Mouse (Mus musculus) frontal cortex, postnatal 14 days (tissue): ENCODE data around the gene Tmem41b.
"Not testable (repeated sequence)": the region's sequence is repeated elsewhere in the genome, so short reads cannot be mapped to it uniquely, and the experiment has no call there.

Experiments used
- DNase-seq, 2 experiments: peaks; one replicate each; pipeline ENCODE4 v3.0.0; 2022; ENCODE audit warnings: low spot score in 2 of 2

Tmem41b gene

GRCm38 (mm10) chr7:109977131-109977530, 9.6 kb downstream of the Tmem41b start:
- not testable (repeated sequence) for DNase-seq

- no peak for DNase-seq
These were observed 10.6 kb downstream of the Tmem41b start for GRCm38 (mm10) chr7:109975966-109976715.

GRCm38 (mm10) chr7:109969542-109969941, 17.2 kb downstream of the Tmem41b start:
- no peak for DNase-seq

GRCm38 (mm10) chr7:109968924-109969450, 17.7 kb downstream of the Tmem41b start:
- no peak for DNase-seq

GRCm38 (mm10) chr7:109967805-109968579, 18.7 kb downstream of the Tmem41b start:
- peak; percentile 29 to 45 for DNase-seq

- DNase-seq: no peak
These were observed 21.1 kb downstream of the Tmem41b start for GRCm38 (mm10) chr7:109965658-109966057.

- no peak for DNase-seq
These were observed 23.0 kb downstream of the Tmem41b start for GRCm38 (mm10) chr7:109963707-109964106.

- no peak for DNase-seq
These were observed 24.1 kb downstream of the Tmem41b start for GRCm38 (mm10) chr7:109962596-109962995.

- no peak for DNase-seq
These were observed 25.2 kb downstream of the Tmem41b start for GRCm38 (mm10) chr7:109961570-109961969.

- no peak for DNase-seq
These were observed 26.0 kb downstream of the Tmem41b start for GRCm38 (mm10) chr7:109960613-109961154.

- peak; percentile 70 to 71 for DNase-seq
These were observed 26.8 kb downstream of the Tmem41b start, which contains the start of gene Dennd5a for GRCm38 (mm10) chr7:109959716-109960612. TSS of gene Dennd5a (minus strand) at chr7:109960470.

- no peak for DNase-seq
These were observed 27.6 kb downstream of the Tmem41b start for GRCm38 (mm10) chr7:109958843-109959715.

GRCm38 (mm10) chr7:109957996-109958789, 28.5 kb downstream of the Tmem41b start:
- DNase-seq: no peak

- no peak for DNase-seq
These were observed 31.9 kb downstream of the Tmem41b start for GRCm38 (mm10) chr7:109954622-109955401.

GRCm38 (mm10) chr7:109951297-109951696, 35.4 kb downstream of the Tmem41b start:
- no peak for DNase-seq

GRCm38 (mm10) chr7:109944421-109945034, 42.2 kb downstream of the Tmem41b start:
- no peak for DNase-seq

GRCm38 (mm10) chr7:109929628-109930027, 57.1 kb downstream of the Tmem41b start:
- no peak for DNase-seq

GRCm38 (mm10) chr7:109928365-109928764, 58.4 kb downstream of the Tmem41b start:
- DNase-seq: no peak
